Mouse (Mus musculus) gastrocnemius, postnatal 4 days (tissue): ENCODE data around the gene Pmf1. TPM values are rescaled to one million over a fixed set of nuclear protein-coding genes. Genes with fewer than 3 reads are reported as not detected.
"Not testable (repeated sequence)": the region's sequence is repeated elsewhere in the genome, so short reads cannot be mapped to it uniquely, and the experiment has no call there.

Experiments
- DNase-seq, 2 experiments: peaks; one replicate each; pipeline ENCODE4 v3.0.0; 2021 to 2022; ENCODE audit warnings: low spot score in 2 of 2, mixed read lengths in 2 of 2
- total RNA-seq, 2 experiments: library from RNA; stranded (reverse); gene quantifications; 2 replicates each; pipeline ENCODE4 v1.2.3; 2021

The Pmf1 gene
- total RNA-seq, 2 experiments from 2014 or later: 52.2 to 59.1 TPM

GRCm38 (mm10) chr3:88440500-88441381 is 30.6 kb upstream of the Pmf1 start:
- no peak for DNase-seq

- no peak for DNase-seq
Measured at GRCm38 (mm10) chr3:88439582-88439981, 29.5 kb upstream of the Pmf1 start.

- DNase-seq: no peak
Measured at GRCm38 (mm10) chr3:88437454-88437853, 27.3 kb upstream of the Pmf1 start.

- DNase-seq: peak; percentile 37 to 54
Measured at GRCm38 (mm10) chr3:88436395-88437201, 26.5 kb upstream of the Pmf1 start.

- DNase-seq: no peak
Measured at GRCm38 (mm10) chr3:88435515-88435914, 25.4 kb upstream of the Pmf1 start.

- DNase-seq: not testable (repeated sequence)
Measured at GRCm38 (mm10) chr3:88428639-88429038, 18.5 kb upstream of the Pmf1 start.

- DNase-seq: no peak
Measured at GRCm38 (mm10) chr3:88427342-88427905, 17.3 kb upstream of the Pmf1 start.

- no peak for DNase-seq
Measured at GRCm38 (mm10) chr3:88425708-88426420, 15.7 kb upstream of the Pmf1 start.

GRCm38 (mm10) chr3:88425330-88425689 is 15.2 kb upstream of the Pmf1 start:
- no peak for DNase-seq

GRCm38 (mm10) chr3:88424605-88425329 is 14.6 kb upstream of the Pmf1 start, which contains the start of gene Slc25a44:
TSS of gene Slc25a44 (minus strand) at chr3:88425139.
- DNase-seq: peak; percentile 78 to 88

GRCm38 (mm10) chr3:88422020-88422720 is 12.0 kb upstream of the Pmf1 start:
- DNase-seq: no peak

- DNase-seq: no peak
Measured at GRCm38 (mm10) chr3:88420771-88421170, 10.6 kb upstream of the Pmf1 start.

GRCm38 (mm10) chr3:88418016-88418415 is 7.9 kb upstream of the Pmf1 start:
- DNase-seq: no peak

- DNase-seq: no peak
Measured at GRCm38 (mm10) chr3:88415668-88416067, 5.5 kb upstream of the Pmf1 start.

GRCm38 (mm10) chr3:88412636-88413035 is 2.5 kb upstream of the Pmf1 start:
- no peak for DNase-seq

- DNase-seq: no peak
Measured at GRCm38 (mm10) chr3:88411681-88412080, 1.6 kb upstream of the Pmf1 start.

- DNase-seq: no peak
Measured at GRCm38 (mm10) chr3:88410645-88411031, 507 bp upstream of the Pmf1 start.

- DNase-seq: no peak
Measured at GRCm38 (mm10) chr3:88408953-88409352, 1.2 kb downstream of the Pmf1 start.

- DNase-seq: no peak
Measured at GRCm38 (mm10) chr3:88407529-88407928, 2.6 kb downstream of the Pmf1 start.

GRCm38 (mm10) chr3:88407090-88407489 is 3.0 kb downstream of the Pmf1 start:
- DNase-seq: peak in 1 of 2 experiments; percentile 53
